Mouse (Mus musculus): ENCODE data around the gene Zfhx2.
"Not testable (repeated sequence)": the region's sequence is repeated elsewhere in the genome, so short reads cannot be mapped to it uniquely, and the experiment has no call there.

Zfhx2 gene

DNA sequence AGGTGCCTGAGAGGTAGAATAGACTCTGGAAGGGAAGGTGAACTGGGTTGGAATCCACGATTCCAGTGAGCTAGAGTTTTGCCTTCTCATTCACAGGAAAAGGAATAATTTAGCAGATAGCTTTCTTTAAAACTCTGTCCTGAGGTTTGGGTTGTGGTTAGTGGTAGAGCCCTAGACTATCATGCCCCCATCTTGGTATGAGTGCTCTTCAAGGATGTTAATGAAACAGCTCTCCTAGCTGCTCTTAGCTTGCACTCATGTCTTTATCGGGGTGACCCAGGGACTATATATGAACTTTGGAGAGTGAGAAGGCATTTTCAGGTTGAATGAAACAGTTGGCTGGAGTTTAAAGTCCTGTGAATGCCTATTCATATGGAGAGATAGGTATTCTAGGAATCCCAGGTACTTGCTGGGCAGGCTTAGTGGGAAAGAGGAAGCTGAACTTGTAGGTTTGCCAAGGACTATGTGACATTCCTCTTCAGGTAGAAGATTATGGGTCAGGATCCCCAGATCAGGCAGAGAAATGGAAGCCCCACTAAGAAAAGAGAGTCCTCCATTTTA is 44.1 kb downstream of the Zfhx2 start:
- no peak for DNase-seq (ENCODE audit: low spot score)

DNA sequence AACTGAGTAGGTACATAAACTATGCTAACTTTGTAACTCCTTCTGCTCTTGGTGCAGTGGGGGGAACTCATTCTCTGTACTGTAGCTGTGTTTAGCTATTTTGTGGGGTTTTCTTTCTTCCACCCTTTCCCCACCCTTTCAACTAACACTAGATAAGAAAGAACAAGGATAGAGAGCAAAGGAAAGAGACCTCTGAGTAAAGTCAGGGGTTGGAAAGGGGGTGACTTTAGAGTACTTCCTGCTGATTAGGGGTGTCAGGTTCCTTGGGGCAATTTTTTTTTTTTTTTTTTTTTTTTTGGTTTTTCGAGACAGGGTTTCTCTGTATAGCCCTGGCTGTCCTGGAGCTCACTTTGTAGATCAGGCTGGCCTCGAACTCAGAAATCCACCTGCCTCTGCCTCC is 48.4 kb downstream of the Zfhx2 start:
- DNase-seq (ENCODE audit: low spot score): not testable (repeated sequence)

DNA sequence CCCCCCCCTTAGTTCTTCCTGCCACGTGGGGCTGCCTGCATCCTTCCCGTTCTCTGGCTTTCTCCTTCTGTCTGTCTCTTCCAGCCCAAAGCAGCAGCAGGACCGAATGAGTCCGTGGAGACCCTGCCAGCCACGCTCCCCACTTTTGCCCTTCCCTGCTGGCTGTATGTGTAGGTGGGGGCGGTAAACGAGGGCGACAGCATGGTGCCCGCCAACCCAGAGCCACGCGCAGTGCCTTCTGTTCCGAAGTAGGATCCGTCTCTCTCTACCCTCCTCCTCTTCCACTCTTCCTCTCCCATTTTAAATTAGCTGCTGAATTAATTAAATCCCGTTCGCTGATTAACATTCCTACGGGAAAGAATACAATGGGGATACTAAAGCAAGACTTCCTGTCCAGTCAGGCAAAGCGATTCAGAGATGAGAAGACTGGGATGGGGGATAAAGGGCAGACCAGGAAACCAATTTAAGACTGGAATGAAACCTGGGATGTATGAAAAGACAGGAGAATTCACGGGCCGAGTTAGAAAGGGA is 59.4 kb downstream of the Zfhx2 start:
- DNase-seq (ENCODE audit: low spot score): no peak

DNA sequence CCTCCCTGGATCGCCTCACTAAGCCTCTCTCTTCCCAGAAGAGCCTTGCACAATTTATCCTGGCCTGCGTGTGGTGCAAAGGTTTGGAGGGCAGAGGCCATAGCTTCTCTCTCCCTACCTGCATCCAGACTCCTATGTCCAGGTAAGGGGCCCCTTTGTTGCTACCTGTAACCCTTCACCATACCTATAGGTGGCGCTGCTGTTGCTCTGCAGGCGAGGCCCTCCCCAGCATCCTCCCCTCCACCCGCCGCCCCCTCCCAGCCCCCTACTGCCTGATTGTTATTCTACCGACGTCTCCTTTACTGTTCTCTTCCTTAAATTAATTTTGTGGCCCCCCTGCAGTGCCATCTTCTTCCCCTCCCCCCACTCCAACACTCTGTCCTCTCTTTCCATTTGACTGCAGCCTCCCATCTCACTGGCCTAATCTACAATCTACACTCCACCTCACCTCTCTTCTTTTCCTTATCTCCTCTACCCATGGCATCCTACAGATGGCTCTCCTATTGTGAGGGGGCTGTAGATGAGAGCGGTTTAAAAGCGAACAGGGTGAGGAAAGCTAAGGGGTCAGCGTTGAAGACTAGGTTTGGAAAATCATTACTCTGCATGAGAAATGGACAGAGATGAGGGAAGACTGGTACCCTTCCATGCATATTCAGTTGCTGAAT is 63.0 kb downstream of the Zfhx2 start:
- DNase-seq (ENCODE audit: low spot score): no peak

DNA sequence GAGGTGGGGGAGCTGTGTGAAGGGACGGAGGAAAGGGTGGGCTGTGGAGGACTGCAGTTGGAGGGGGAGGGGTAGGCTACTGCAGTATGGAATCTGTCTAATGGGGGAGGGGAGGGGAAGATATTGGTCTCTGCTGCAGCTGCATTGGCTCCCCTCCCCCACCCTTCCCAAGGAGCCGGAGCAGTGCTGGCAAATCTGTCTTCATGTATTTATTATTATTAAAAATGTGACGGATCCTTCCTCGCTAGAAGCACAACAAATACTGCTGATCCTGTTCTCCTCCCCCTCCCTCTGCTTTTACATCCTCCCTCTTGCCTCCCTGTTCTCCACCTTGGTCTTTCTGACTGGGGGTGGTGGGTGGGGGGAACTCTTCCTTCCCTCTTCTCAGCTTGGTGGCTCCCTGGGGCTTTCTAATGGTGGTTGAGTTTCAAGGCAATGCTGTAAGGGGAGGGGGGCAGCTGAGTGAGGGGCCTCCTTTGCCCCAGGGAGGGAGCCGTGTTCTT is 63.7 kb downstream of the Zfhx2 start:
- DNase-seq (ENCODE audit: low spot score): no peak

DNA sequence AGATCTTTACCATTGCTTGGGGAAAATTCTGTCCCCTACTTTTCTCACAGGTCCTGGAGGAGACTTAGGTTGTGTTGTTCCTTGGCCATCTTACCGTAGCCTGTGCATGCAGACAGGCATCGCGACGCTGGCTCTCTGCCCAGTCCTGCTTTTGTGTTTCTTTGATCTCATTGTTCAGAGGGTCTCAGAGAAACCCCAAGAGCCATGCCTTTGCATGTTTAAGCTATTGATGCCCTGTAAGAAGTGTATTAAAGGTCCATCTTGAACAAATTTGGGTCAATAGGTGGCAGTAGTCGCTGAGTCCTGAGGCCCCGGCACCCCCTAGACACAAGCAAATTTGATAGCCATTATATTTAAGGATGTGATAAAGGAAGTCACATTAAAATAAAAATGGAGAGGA is 64.5 kb downstream of the Zfhx2 start:
- no peak for DNase-seq (ENCODE audit: low spot score)

DNA sequence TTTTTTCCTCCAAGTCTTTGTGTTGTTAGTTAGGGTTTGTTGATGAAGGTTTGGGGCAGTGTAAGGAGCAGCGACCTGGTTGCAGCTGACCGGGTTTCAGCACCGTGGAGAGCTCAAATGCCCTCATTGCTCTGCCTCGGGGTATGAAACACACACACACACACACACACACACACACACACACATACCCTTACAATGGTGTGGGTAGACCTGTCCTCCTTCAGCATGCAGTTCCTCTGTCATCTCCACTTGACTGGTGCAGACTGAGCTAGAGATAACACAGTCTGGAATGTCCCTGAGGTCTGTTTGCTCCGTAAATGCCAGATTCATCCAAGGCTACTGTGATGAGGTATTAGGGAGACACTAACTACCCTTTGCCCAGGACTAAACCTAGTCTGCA is 64.9 kb downstream of the Zfhx2 start:
- DNase-seq (ENCODE audit: low spot score): no peak

DNA sequence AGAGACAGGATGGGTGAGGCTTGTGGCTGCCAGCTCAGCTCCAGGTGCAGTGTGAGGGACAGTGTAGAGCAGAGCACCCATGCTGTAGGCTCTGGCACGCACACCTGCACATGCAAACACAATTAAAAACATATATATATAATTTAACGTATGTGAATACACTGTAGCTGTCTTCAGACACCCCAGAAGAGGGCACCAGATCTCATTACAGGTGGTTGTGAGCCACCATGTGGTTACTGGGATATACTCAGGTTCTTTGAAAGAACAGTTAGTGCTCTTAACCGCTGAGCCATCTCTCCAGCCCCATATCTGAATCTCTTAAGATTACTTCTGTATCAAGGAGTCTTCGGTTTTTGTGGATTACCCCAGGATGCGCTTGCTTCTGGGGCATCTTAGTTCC is 66.6 kb downstream of the Zfhx2 start:
- DNase-seq (ENCODE audit: low spot score): no peak

DNA sequence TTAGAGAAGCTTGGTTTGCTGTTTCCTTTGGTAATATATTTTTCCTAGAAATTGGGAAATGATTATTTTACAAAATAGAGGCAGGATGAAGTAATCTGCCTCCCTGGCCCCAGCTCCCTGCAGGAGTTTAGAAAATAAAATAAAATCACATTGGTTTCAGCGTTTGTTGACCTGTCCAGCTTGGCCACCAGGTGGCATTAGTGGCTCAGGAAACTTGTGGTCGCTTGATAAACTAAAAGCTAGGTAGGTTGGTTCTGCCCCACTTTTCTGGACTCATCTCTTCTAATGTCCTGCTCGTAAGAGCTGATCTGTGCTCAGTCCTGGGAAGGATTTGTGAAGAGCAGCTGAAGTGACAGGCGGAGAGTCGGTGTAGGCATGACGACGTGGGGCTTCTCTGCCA is 67.9 kb downstream of the Zfhx2 start:
- peak; percentile 24 for DNase-seq (ENCODE audit: low spot score)

DNA sequence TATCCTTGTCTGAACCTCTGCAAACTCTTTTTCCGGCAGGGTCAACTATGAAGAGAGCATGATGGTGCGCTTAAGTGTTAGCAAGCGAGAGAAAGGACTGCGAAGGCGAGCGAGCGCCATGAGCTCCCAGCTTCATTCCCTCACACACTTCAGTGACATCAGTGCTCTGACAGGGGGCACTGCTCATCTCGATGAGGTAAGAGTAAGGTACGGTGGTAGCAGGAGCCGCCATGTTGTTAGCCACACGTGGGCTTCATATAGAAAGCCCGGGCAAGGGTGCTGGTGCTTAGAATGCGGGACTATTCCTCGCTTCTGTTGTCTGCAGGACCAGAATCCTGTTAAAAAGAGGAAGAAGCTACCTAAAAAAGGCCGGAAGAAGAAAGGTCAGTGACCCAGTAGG is 69.1 kb downstream of the Zfhx2 start:
- no peak for DNase-seq (ENCODE audit: low spot score)

DNA sequence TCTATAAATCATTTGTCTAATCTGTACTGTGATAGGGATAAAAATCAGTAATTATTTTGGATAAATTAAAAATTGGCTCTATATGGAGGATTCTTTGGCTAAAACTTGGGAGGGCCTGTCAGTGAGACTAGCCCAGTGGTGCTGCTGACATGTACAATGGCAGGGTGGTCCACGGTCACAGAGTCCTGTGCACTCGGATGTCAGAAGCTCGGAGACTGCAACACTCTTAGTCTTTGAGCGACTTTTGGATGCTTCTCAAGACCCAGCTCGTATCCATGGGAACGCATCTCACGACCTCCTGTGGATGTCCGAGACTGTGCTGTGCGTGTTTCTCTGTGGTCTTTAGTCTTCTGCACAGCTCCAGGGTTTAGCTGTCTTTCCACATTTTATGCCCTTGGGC is 71.7 kb downstream of the Zfhx2 start:
- no peak for DNase-seq (ENCODE audit: low spot score)

DNA sequence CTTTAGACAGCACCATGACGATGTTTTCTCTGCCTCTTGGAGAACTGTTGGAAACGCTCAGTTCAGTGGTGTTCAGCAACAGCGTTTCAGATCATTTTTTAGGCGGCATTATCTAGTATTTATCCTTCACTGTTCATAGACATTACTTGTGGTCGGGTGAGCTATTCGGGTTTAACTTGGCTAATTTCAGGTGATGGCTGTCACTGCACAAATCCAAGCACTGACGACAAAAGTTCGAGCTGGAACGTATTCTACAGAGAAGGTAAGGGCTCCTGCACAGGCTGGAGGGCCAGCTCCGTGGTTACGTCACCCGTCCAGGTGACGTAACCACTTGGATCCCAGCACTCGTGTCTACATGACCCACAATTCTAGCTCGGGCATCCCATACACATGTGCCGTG is 75.2 kb downstream of the Zfhx2 start:
- DNase-seq (ENCODE audit: low spot score): no peak

DNA sequence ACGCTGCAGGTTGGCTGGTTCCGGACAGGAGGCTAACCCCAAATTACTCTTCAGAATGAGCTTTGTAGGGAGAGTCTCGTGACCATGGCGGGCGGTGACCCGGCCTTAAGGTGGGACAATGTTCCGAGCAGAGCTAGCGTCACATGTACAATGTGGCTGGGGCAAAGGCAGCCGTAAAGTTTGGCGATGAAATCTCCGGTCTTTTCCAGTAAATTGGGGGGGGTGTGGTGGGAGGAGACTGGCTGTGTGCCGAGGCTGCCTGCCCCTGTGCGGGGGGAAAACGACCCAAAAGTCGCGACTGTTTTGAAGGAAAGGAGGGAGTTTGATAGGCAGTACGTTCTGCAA is 76.4 kb downstream of the Zfhx2 start:
- DNase-seq (ENCODE audit: low spot score): no peak

DNA sequence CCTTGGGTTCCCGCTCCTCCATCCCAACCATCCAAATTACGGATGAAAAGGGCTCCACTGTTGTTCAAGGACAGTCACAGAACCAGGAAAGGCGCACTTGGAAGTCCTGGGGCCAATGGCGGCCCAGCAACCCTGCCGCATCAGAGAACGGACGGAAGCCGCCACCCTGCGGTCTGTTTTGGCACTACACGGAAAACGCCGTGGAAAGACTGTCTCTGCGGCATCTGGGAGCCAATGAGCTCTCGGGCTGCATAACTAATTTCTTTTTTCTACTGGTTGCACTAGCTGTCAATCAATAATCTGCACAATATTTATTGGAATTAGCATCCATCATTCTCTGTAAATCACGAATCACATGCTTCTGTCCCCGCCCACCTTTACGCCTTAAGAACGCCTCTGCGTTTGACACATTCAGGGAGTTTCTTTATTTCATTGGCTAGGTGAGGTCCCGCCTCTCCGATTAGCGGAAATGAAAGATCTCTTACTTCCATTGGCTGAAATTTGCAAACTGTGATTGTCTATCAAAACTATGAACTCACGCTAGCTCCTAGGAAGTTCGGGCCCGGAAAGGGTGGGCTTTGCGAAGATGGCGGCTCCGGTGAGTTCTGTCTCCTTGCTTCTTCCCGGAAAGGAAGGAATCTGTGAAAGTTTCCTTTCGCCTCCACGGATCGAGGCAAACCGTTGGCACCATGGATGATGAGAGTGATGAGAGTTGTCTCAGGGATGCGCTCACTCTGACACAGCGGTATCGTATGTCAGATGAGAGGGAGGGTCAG is 76.9 kb downstream of the Zfhx2 start, which contains the start of gene Ngdn:
TSS of gene Ngdn (plus strand) at position 464 of the 776 bp plus-strand sequence.
- DNase-seq (ENCODE audit: low spot score): peak; percentile 96

DNA sequence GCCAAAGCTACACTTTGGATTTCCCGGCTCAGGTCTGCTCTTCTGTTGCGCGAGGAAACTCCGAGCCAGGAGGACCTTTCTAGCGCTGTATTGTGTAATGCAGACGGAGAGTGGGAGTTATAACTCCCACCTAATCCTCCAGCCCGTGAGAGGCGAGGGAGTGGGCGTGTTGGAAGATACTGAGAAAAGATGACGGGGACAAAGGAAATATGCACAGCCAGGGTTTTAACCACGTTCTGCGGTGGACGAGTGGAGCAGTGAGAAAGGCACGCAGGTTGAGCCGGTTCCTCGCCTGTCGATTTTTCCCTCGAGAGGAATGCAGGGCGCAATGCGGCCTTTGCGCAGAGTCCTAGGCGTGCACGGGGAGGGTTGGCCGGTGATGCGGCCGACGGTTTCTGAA is 77.5 kb downstream of the Zfhx2 start:
- no peak for DNase-seq (ENCODE audit: low spot score)

DNA sequence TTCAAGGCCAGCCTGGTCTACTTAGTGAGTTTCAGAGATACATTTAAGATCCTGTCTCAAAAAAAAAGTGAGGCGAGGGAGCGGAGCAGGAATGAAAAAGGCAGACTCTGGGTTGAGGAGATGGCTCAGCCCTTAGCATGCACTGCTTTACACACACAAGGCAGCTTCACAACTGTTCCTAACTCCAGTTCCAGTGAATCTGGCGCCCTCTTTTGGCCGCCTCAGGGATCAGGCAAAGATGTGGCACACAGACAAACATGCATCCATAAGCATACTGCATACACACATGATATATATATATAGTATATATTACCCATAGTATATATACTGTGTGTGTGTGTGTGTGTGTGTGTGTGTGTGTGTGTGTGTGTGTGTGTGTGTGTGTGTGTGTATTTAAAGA is 81.0 kb downstream of the Zfhx2 start:
- DNase-seq (ENCODE audit: low spot score): no peak
